Mouse (Mus musculus) kidney, embryonic 15.5 days (tissue): ENCODE measurements around the gene AI661453. TPM values are rescaled to one million over a fixed set of nuclear protein-coding genes. Genes with fewer than 3 reads are reported as not detected.
"Not testable (repeated sequence)": the region's sequence is repeated elsewhere in the genome, so short reads cannot be mapped to it uniquely, and the experiment has no call there.

Source experiments
- ATAC-seq: fragments of 200-750 bp; cut with Nextera tagmentation; replicated peaks from 2 replicates; pipeline ENCODE4 v1.8.0; 2017; ENCODE audit warnings: moderate TSS enrichment; ENCODE audit not compliant: low FRiP score
- H3K27ac ChIP-seq: fragments of 300-500 bp; sonication (generic); 2 replicates; pipeline ENCODE4 v1.5.1; 2015; ENCODE audit warnings: mild to moderate bottlenecking, inconsistent platforms
- H3K27me3 ChIP-seq: fragments of 300-500 bp; sonication (generic); 2 replicates; pipeline ENCODE4 v1.6.1; 2015; ENCODE audit warnings: inconsistent platforms
- H3K36me3 ChIP-seq: fragments of 300-500 bp; sonication (generic); 2 replicates; pipeline ENCODE4 v1.6.1; 2015; ENCODE audit warnings: inconsistent platforms
- H3K4me1 ChIP-seq: fragments of 300-500 bp; sonication (generic); 2 replicates; pipeline ENCODE4 v1.6.1; 2015; ENCODE audit warnings: inconsistent platforms
- H3K4me2 ChIP-seq: fragments of 300-500 bp; sonication (generic); 2 replicates; pipeline ENCODE4 v1.6.1; 2015; ENCODE audit warnings: moderate library complexity, mild to moderate bottlenecking, inconsistent platforms
- H3K4me3 ChIP-seq: fragments of 300-500 bp; sonication (generic); replicated peaks from 2 replicates; pipeline ENCODE4 v1.5.1; 2015; ENCODE audit warnings: mild to moderate bottlenecking, inconsistent platforms
- H3K9ac ChIP-seq: fragments of 300-500 bp; sonication (generic); 2 replicates; pipeline ENCODE4 v1.6.1; 2015; ENCODE audit warnings: mild to moderate bottlenecking, inconsistent platforms
- H3K9me3 ChIP-seq: fragments of 300-500 bp; sonication (generic); replicated peaks from 2 replicates; pipeline ENCODE4 v1.6.1; 2016; ENCODE audit warnings: inconsistent platforms
- WGBS: fragments of 180-500 bp; shearing (Covaris S2); methylation state at CpG from one replicate; pipeline ENCODE4 v1.1.7; 2015; ENCODE audit warnings: mixed read lengths; 5-methylcytosine and 5-hydroxymethylcytosine counted together
- polyA plus RNA-seq: library from polyadenylated mRNA; unstranded; fragments of >200 nt; fragmentation: Nextera tagmentation; extraction: Ambion mirVana; gene quantifications from 2 replicates; pipeline ENCODE4 v1.2.1, GENCODE M21; 2015

Gene AI661453
- 1.7 and 2.1 TPM in 2 replicates for polyA plus RNA-seq

- H3K4me3 ChIP-seq = peak within 1 kb of the TSS; percentile 53
- peaks cover 30% of the 10 kb centered on the region for H3K27me3 ChIP-seq
- peak within 1 kb of the TSS; percentile 55 for H3K9ac ChIP-seq
- ATAC-seq = peak; percentile 79
- H3K4me1 ChIP-seq = peaks cover 42% of the 10 kb centered on the region
- no peaks in the 10 kb centered on the region for H3K36me3 ChIP-seq
- H3K4me2 ChIP-seq = peak within 1 kb of the TSS; percentile 88
- H3K27ac ChIP-seq = peak within 1 kb of the TSS; percentile 52
- 1% methylated on average over 45 of the region's 45 CpGs for WGBS
- H3K9me3 ChIP-seq = no peaks in the 10 kb centered on the region
Measured at GRCm38 (mm10) chr17:47436156-47436906, at the start of gene AI661453. AI661453 (plus strand) TSS chr17:47436615.

GRCm38 (mm10) chr17:47386649-47387048 lies 49.8 kb upstream of the AI661453 start:
- Histone ChIP-seq H3K4me1 (peaks cover 10% of the 10 kb centered on the region; the same call in 1 of the 2 replicates), H3K4me3 (no peak overlapping the region), H3K27me3 (no peaks in the 10 kb centered on the region), H3K36me3 (peaks cover 1% of the 10 kb centered on the region; the same call in 1 of the 2 replicates), H3K9me3 (no peaks in the 10 kb centered on the region), H3K9ac (no peak overlapping the region), H3K27ac (no peak overlapping the region), H3K4me2 (no peak overlapping the region)
- no peak for ATAC-seq
- WGBS = 59% methylated on average over 4 of the region's 4 CpGs

- Histone ChIP-seq H3K9ac (0 out of 2 replicates have a peak overlapping the region, but pooled peaks have one; percentile 7), H3K27ac (no peak overlapping the region), H3K27me3 (peaks cover 24% of the 10 kb centered on the region), H3K9me3 (no peaks in the 10 kb centered on the region; the same call in 1 of the 2 replicates), H3K4me3 (peak overlapping the region; percentile 34), H3K4me2 (peak overlapping the region; percentile 59), H3K4me1 (peaks cover 17% of the 10 kb centered on the region), H3K36me3 (no peaks in the 10 kb centered on the region)
- WGBS = 15% methylated on average over 23 of the region's 24 CpGs
- peak; percentile 17 for ATAC-seq
Measured at GRCm38 (mm10) chr17:47394223-47394869, 42.1 kb upstream of the AI661453 start.

DNA sequence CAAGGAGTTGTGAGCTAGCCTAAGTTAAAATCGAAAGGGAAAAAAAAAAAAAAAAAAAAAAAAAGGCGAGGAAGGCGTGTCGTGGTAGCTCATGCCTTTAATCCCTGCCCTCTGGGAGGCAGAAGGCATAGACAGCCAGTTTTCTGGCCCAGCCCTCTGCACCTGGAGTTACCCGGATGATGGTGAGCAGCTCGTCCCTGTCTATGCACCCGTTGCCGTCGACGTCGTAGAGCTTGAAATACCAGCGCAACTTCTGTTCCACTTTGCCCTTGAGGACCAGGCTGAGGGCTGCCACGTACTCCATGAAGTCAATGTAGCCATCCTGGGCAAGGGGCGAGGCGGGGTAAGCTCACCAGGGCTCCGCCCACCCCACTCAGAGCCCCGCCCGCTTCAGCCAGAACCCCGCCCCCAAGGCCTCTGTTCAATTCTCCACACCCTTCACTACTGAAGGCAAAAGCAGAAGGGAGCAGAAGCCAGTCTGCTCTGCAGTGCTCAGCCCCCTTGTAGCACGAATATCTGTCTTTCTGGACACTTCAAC lies 41.0 kb upstream of the AI661453 start:
- Histone ChIP-seq H3K4me3 (peak overlapping the region; percentile 34), H3K9me3 (no peaks in the 10 kb centered on the region; the same call in 1 of the 2 replicates), H3K27me3 (peaks cover 24% of the 10 kb centered on the region), H3K4me2 (peak overlapping the region; percentile 59), H3K36me3 (no peaks in the 10 kb centered on the region), H3K4me1 (peaks cover 17% of the 10 kb centered on the region), H3K27ac (no peak overlapping the region), H3K9ac (no peak overlapping the region)
- ATAC-seq = peak; percentile 65; the same call in 1 of the 2 replicates
- WGBS = 4% methylated on average over 19 of the region's 20 CpGs

- Histone ChIP-seq H3K4me3 (no peak overlapping the region), H3K4me2 (no peak overlapping the region), H3K9me3 (no peaks in the 10 kb centered on the region), H3K36me3 (no peaks in the 10 kb centered on the region), H3K27me3 (peaks cover 22% of the 10 kb centered on the region), H3K27ac (no peak overlapping the region), H3K4me1 (peaks cover 16% of the 10 kb centered on the region), H3K9ac (no peak overlapping the region)
- 88% methylated on average over 8 of the region's 8 CpGs for WGBS
- ATAC-seq = no peak
Measured at GRCm38 (mm10) chr17:47399091-47399490, 37.3 kb upstream of the AI661453 start.

DNA sequence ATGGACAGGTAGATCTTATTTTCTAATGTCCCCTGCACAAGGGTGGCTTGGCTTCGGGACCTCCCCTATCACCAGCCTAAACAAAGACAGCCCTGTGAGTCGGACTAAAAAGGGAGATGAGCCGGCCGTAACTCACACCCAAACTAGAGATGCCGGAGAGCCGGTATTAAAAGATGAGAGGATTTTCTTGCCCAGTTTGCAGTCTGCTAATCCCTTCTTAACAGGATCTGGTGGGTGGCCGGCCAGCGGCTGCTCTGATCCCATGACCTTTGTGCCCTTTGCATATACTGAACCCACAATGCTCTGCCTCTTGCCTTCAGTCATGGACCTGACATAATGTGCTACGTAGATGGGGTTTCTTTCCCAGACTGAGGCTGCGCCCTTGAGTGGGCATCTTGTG lies 36.0 kb upstream of the AI661453 start, which contains the start of gene Guca1a:
Gene Guca1a (minus strand): TSS at position 134 of the 400 bp plus-strand sequence.
- no peaks in the 10 kb centered on the region for H3K9me3 ChIP-seq
- 62% methylated on average over 10 of the region's 10 CpGs for WGBS
- no peaks in the 10 kb centered on the region for H3K36me3 ChIP-seq
- ATAC-seq = no peak
- H3K9ac ChIP-seq = no peak within 1 kb of the TSS
- no peak within 1 kb of the TSS for H3K27ac ChIP-seq
- peaks cover 4% of the 10 kb centered on the region for H3K4me1 ChIP-seq
- peaks cover 12% of the 10 kb centered on the region for H3K27me3 ChIP-seq
- H3K4me2 ChIP-seq = no peak within 1 kb of the TSS
- H3K4me3 ChIP-seq = no peak within 1 kb of the TSS

- Histone ChIP-seq H3K9ac (no peak overlapping the region), H3K4me1 (peaks cover 8% of the 10 kb centered on the region), H3K4me3 (no peak overlapping the region), H3K4me2 (no peak overlapping the region), H3K9me3 (no peaks in the 10 kb centered on the region), H3K27me3 (peaks cover 50% of the 10 kb centered on the region), H3K27ac (no peak overlapping the region), H3K36me3 (no peaks in the 10 kb centered on the region)
- 67% methylated on average over 10 of the region's 10 CpGs for WGBS
- ATAC-seq = no peak
Measured at GRCm38 (mm10) chr17:47407717-47408557, 28.5 kb upstream of the AI661453 start.

DNA sequence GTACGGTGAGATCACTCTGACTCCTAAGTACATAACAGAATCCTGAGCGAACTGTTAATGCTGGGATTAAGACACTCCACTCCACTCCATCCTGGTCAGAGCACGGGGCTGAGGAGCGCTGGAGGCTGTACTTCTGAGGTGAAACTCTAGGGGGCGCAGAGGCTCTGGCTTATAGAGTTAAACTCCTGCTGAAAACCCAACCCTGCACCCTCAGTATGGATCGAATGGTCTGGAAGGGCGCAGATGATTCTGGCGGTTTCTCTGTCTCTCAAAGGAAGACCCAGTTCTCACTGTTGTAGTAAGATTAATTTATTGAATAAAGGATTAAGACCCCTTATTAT lies 27.9 kb upstream of the AI661453 start:
- WGBS = 18% methylated on average over 8 of the region's 8 CpGs
- no peak overlapping the region for H3K9ac ChIP-seq
- peak; percentile 44; the same call in 1 of the 2 replicates for ATAC-seq
- peaks cover 8% of the 10 kb centered on the region for H3K4me1 ChIP-seq
- no peak overlapping the region for H3K4me2 ChIP-seq
- no peak overlapping the region for H3K27ac ChIP-seq
- no peaks in the 10 kb centered on the region for H3K36me3 ChIP-seq
- peaks cover 56% of the 10 kb centered on the region for H3K27me3 ChIP-seq
- no peaks in the 10 kb centered on the region for H3K9me3 ChIP-seq
- H3K4me3 ChIP-seq = no peak overlapping the region

GRCm38 (mm10) chr17:47409897-47410861 lies 26.2 kb upstream of the AI661453 start:
- H3K27ac ChIP-seq, ATAC-seq, H3K4me1 ChIP-seq, H3K9ac ChIP-seq, H3K9me3 ChIP-seq, H3K36me3 ChIP-seq: not testable (repeated sequence)
- peak overlapping the region; percentile 78 for H3K4me2 ChIP-seq
- peaks cover 62% of the 10 kb centered on the region for H3K27me3 ChIP-seq
- 3% methylated on average over 74 of the region's 74 CpGs for WGBS
- peak overlapping the region; percentile 44 for H3K4me3 ChIP-seq

GRCm38 (mm10) chr17:47420195-47420594 lies 16.2 kb upstream of the AI661453 start:
- no peak overlapping the region for H3K4me2 ChIP-seq
- 0 out of 2 replicates have a peak, but pooled peaks cover 5% of the 10 kb centered on the region for H3K4me1 ChIP-seq
- no peaks in the 10 kb centered on the region for H3K9me3 ChIP-seq
- 70% methylated on average over 2 of the region's 2 CpGs for WGBS
- no peak overlapping the region for H3K27ac ChIP-seq
- no peak overlapping the region for H3K9ac ChIP-seq
- H3K4me3 ChIP-seq = no peak overlapping the region
- H3K27me3 ChIP-seq = no peaks in the 10 kb centered on the region
- no peak for ATAC-seq
- no peaks in the 10 kb centered on the region for H3K36me3 ChIP-seq

DNA sequence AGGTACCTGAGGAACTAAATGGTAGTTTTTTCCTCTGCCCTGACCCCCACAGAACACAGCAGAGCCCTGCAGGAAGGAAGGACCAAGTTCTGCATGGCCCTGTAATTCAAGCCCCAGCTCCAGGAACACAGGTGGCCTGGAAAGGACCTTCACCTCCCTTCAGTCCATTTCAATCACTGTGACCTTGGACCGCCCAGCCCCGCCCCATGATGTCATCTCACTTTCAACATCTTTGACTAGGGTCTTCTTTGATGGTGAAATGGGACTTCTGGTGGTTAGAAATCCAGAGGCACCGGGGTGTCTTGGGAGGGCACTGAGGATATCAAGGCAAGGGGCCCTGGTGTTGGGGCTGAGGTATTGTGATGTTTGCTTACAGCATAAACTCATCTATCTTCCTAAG lies 14.8 kb upstream of the AI661453 start:
- no peak for ATAC-seq
- Histone ChIP-seq H3K27ac (no peak overlapping the region), H3K9ac (no peak overlapping the region), H3K27me3 (no peaks in the 10 kb centered on the region), H3K36me3 (no peaks in the 10 kb centered on the region), H3K4me2 (no peak overlapping the region), H3K9me3 (no peaks in the 10 kb centered on the region), H3K4me1 (0 out of 2 replicates have a peak, but pooled peaks cover 5% of the 10 kb centered on the region), H3K4me3 (no peak overlapping the region)
- 89% methylated on average over 3 of the region's 3 CpGs for WGBS
